Mouse (Mus musculus) ZHBTc4 (cell line): ENCODE results near the gene Tbc1d4.
"Not testable (repeated sequence)": the region's sequence is repeated elsewhere in the genome, so short reads cannot be mapped to it uniquely, and the experiment has no call there.

Experiments used
- DNase-seq: peaks from one replicate; pipeline ENCODE4 v3.0.0-alpha.2; 2011; ENCODE audit warnings: low read depth, low spot score

Tbc1d4 gene

GRCm38 (mm10) chr14:101595301-101596080, 13.5 kb downstream of the Tbc1d4 start:
- DNase-seq, result no peak

- DNase-seq, result no peak
These were observed 15.0 kb downstream of the Tbc1d4 start for GRCm38 (mm10) chr14:101594001-101594400.

- DNase-seq, result no peak
These were observed 15.7 kb downstream of the Tbc1d4 start for GRCm38 (mm10) chr14:101593340-101593739.

GRCm38 (mm10) chr14:101591101-101591500, 17.9 kb downstream of the Tbc1d4 start:
- no peak for DNase-seq

GRCm38 (mm10) chr14:101588209-101588991, 20.6 kb downstream of the Tbc1d4 start:
- not testable (repeated sequence) for DNase-seq

- DNase-seq, result not testable (repeated sequence)
These were observed 21.5 kb downstream of the Tbc1d4 start for GRCm38 (mm10) chr14:101587366-101588040.

GRCm38 (mm10) chr14:101586096-101586495, 22.9 kb downstream of the Tbc1d4 start:
- DNase-seq, result no peak

GRCm38 (mm10) chr14:101575651-101576050, 33.3 kb downstream of the Tbc1d4 start:
- no peak for DNase-seq

GRCm38 (mm10) chr14:101574536-101574935, 34.5 kb downstream of the Tbc1d4 start:
- no peak for DNase-seq

- no peak for DNase-seq
These were observed 35.8 kb downstream of the Tbc1d4 start for GRCm38 (mm10) chr14:101573107-101573614.

GRCm38 (mm10) chr14:101568828-101569227, 40.2 kb downstream of the Tbc1d4 start:
- DNase-seq, result no peak

- no peak for DNase-seq
These were observed 42.3 kb downstream of the Tbc1d4 start for GRCm38 (mm10) chr14:101566717-101567116.

GRCm38 (mm10) chr14:101565661-101566060, 43.3 kb downstream of the Tbc1d4 start:
- DNase-seq, result no peak

- DNase-seq, result peak; percentile 21
These were observed 47.7 kb downstream of the Tbc1d4 start for GRCm38 (mm10) chr14:101561251-101561701.

- DNase-seq, result no peak
These were observed 49.5 kb downstream of the Tbc1d4 start for GRCm38 (mm10) chr14:101559446-101559845.

GRCm38 (mm10) chr14:101548885-101549573, 60.0 kb downstream of the Tbc1d4 start:
- no peak for DNase-seq

- no peak for DNase-seq
These were observed 67.1 kb downstream of the Tbc1d4 start for GRCm38 (mm10) chr14:101541863-101542262.

- DNase-seq, result no peak
These were observed 67.8 kb downstream of the Tbc1d4 start for GRCm38 (mm10) chr14:101541141-101541540.

- DNase-seq, result no peak
These were observed 68.5 kb downstream of the Tbc1d4 start for GRCm38 (mm10) chr14:101540466-101540865.

- no peak for DNase-seq
These were observed 71.1 kb downstream of the Tbc1d4 start for GRCm38 (mm10) chr14:101537906-101538305.

GRCm38 (mm10) chr14:101537413-101537812, 71.6 kb downstream of the Tbc1d4 start:
- no peak for DNase-seq
